Mouse (Mus musculus): ENCODE results near the gene Agps. TPM values are rescaled to one million over a fixed set of nuclear protein-coding genes. Genes with fewer than 3 reads are reported as not detected.

The Agps gene
- polyA plus RNA-seq, 3 experiments from 2014 or later = 17.6 to 25.3 (median 18.5) TPM

Other genes starting within 250 kb of the Agps start
- 100 to 1,000 TPM in 2 of 3 experiments, 10 to 100 TPM in 1; 98.6 to 213 (median 185) TPM for gene Hnrnpa3, start 172.9 kb upstream of the Agps start, polyA plus RNA-seq (2017; shearing (Covaris generic))
- 10 to 100 TPM; 37.2 to 54.1 (median 46.1) TPM for gene Nfe2l2, start 127.5 kb upstream of the Agps start, polyA plus RNA-seq (2017; shearing (Covaris generic))
- 1 to 10 TPM in 2 of 3 experiments, under 1 TPM in 1; 0.74 to 2.6 (median 1.7) TPM for gene Ttc30b, start 106.4 kb downstream of the Agps start, polyA plus RNA-seq (2017; shearing (Covaris generic))
- gene Ttc30a2, start 146.0 kb downstream of the Agps start, polyA plus RNA-seq (2017; shearing (Covaris generic)) = not detected
- gene Ttc30a1, start 149.8 kb downstream of the Agps start, polyA plus RNA-seq (2017; shearing (Covaris generic)) = 1 to 10 TPM in 1 of 3 experiments, under 1 TPM in 2; 0.54 to 1.1 (median 0.71) TPM

Data from inflammation-experienced regulatory T-cells, adult 6 months (primary cell).